In the genomic region with DNA sequence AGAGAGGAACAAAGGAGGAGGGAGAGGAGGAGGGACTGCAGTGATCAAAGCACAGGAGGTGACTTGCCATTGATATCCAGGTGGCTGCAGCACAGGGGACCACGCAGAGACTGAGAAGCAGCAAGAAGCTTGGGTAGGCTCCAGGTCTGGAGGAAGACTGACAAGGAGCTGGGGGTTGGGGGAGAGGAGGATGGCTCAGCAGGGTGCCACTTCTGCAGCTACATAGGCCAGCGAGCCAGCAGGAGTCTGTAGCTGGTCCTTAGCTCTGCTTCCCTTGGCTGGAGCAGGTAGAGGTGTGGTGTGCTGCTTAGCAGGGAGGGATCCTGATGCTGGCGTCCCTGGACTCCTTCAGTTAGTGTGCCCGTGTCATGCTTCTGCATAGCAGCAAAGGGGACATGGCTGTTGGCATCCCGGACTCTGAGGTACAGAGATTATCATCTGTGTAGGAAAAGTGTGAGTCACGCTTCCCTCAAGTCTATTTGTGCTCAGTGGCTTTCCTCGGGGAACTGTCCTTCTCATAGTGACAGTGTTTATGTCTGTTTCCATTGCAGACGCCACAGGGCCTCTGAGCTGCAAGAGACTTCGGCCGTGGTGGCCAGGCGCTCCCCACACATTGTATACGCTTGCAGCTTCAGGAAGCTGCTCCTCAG, we compare ENCODE assay signal across 10 mouse cellular contexts. TPM values are rescaled to one million over a fixed set of nuclear protein-coding genes. Genes with fewer than 3 reads are reported as not detected.
DNase-seq lines count a peak whose midpoint lies in the region; ATAC-seq and TF ChIP-seq lines count a peak whose summit lies in the region.
"Had no signal": no experiment of that assay in that cellular context is flagged by ENCODE, and none has a peak within 500 bp of the region (broad histone marks: within the 10 kb centered on the region; RNA-seq: fewer than 3 reads in every experiment).

No protein-coding gene starts in this region.

- WGBS in embryonic facial prominence, embryonic 12.5 days: 57% methylated on average over 12 of the region's 12 CpGs
- WGBS in limb, embryonic 10.5 days: 58% methylated on average over 12 of the region's 12 CpGs
- WGBS in midbrain, postnatal 0 days: 43% methylated on average over 12 of the region's 12 CpGs
- 82% methylated on average over 12 of the region's 12 CpGs for WGBS in thymus, adult 2 months

- no peak for TF ChIP-seq POLR2A in thymus, adult 2 months (IDR thresholded peaks at IDR 0.05; ENCODE audit: control insufficient read depth, extremely low read depth, insufficient read depth, low read length, poor library complexity)

- TF ChIP-seq CTCF in midbrain, postnatal 0 days (IDR thresholded peaks at IDR 0.05): no peak
- no peak for TF ChIP-seq CTCF in thymus, adult 2 months (IDR thresholded peaks at IDR 0.05; ENCODE audit: borderline replicate concordance, control insufficient read depth, extremely low read depth, insufficient read depth, low read length, poor library complexity)

- H3K4me1 ChIP-seq in embryonic facial prominence, embryonic 12.5 days: peaks cover 10% of the 10 kb centered on the region; the same call in 1 of the 2 replicates
- H3K4me1 ChIP-seq in limb, embryonic 10.5 days: peaks cover 22% of the 10 kb centered on the region
- peaks cover 6% of the 10 kb centered on the region; the same call in 1 of the 2 replicates for H3K4me1 ChIP-seq in midbrain, postnatal 0 days (ENCODE audit: insufficient read depth, low read length)
- H3K4me1 ChIP-seq in thymus, adult 2 months (replicated peaks; ENCODE audit: control insufficient read depth, insufficient read depth, low read length): no peaks in the 10 kb centered on the region

- no peak overlapping the region for H3K4me2 ChIP-seq in embryonic facial prominence, embryonic 12.5 days (replicated peaks)
- H3K4me2 ChIP-seq in midbrain, postnatal 0 days (ENCODE audit: low read depth, low read length, poor library complexity, severe bottlenecking): no peak overlapping the region

- no peaks in the 10 kb centered on the region for H3K9me3 ChIP-seq in embryonic facial prominence, embryonic 12.5 days
- H3K9me3 ChIP-seq in limb, embryonic 10.5 days (replicated peaks): no peaks in the 10 kb centered on the region
- no peaks in the 10 kb centered on the region for H3K9me3 ChIP-seq in midbrain, postnatal 0 days (ENCODE audit: low read length)

- H3K36me3 ChIP-seq in embryonic facial prominence, embryonic 12.5 days: no peaks in the 10 kb centered on the region
- no peaks in the 10 kb centered on the region for H3K36me3 ChIP-seq in limb, embryonic 10.5 days
- peaks cover 6% of the 10 kb centered on the region; the same call in 1 of the 2 replicates for H3K36me3 ChIP-seq in midbrain, postnatal 0 days (ENCODE audit: insufficient read depth, low read length)
- no peaks in the 10 kb centered on the region for H3K36me3 ChIP-seq in thymus, adult 2 months (ENCODE audit: control insufficient read depth, insufficient read depth, low read length)

- DNase-seq in frontal cortex, postnatal 36 days (ENCODE audit: low spot score in 2 of 2): peak; percentile 67 to 69
- no peak for DNase-seq in frontal cortex, postnatal 14 days (ENCODE audit: low spot score in 2 of 2)
- no peak for DNase-seq in limb, embryonic 10.5 days (ENCODE audit: low spot score)
- DNase-seq in midbrain, postnatal 0 days (ENCODE audit: low spot score): peak; percentile 35
- DNase-seq in thymus, adult 2 months: no peak
- no peak for DNase-seq in liver
- DNase-seq in kidney, adult 11 months: no peak

- no peak overlapping the region for H3K4me3 ChIP-seq in embryonic facial prominence, embryonic 12.5 days
- H3K4me3 ChIP-seq in limb, embryonic 10.5 days: no peak overlapping the region
- H3K4me3 ChIP-seq in midbrain, postnatal 0 days (ENCODE audit: low read depth, low read length): no peak overlapping the region
- no peak overlapping the region for H3K4me3 ChIP-seq in thymus, adult 2 months (ENCODE audit: control insufficient read depth, insufficient read depth, low read length)

- no peak overlapping the region for H3K27ac ChIP-seq in embryonic facial prominence, embryonic 12.5 days
- peak overlapping the region; percentile 61 for H3K27ac ChIP-seq in limb, embryonic 10.5 days
- peak overlapping the region; percentile 55 for H3K27ac ChIP-seq in midbrain, postnatal 0 days (ENCODE audit: low read depth, low read length)
- no peak overlapping the region for H3K27ac ChIP-seq in thymus, adult 2 months (ENCODE audit: control insufficient read depth, insufficient read depth, low read length)
- H3K27ac ChIP-seq: liver, embryonic 14.5 days had no signal

- H3K27me3 ChIP-seq in embryonic facial prominence, embryonic 12.5 days: no peaks in the 10 kb centered on the region
- peaks cover 19% of the 10 kb centered on the region for H3K27me3 ChIP-seq in limb, embryonic 10.5 days (ENCODE audit: low read depth, poor library complexity, severe bottlenecking)
- H3K27me3 ChIP-seq in midbrain, postnatal 0 days (ENCODE audit: insufficient read depth, low read length): no peaks in the 10 kb centered on the region
- no peaks in the 10 kb centered on the region for H3K27me3 ChIP-seq in thymus, adult 2 months (ENCODE audit: control insufficient read depth, insufficient read depth, low read length)

- H3K9ac ChIP-seq in embryonic facial prominence, embryonic 12.5 days: 0 out of 2 replicates have a peak overlapping the region, but pooled peaks have one; percentile 5
- H3K9ac ChIP-seq in midbrain, postnatal 0 days (replicated peaks; ENCODE audit: low read length, poor library complexity, severe bottlenecking): 0 out of 2 replicates have a peak overlapping the region, but pooled peaks have one; percentile 5
- H3K9ac ChIP-seq: liver, embryonic 14.5 days had no signal

- ATAC-seq in embryonic facial prominence, embryonic 12.5 days (ENCODE audit: insufficient number of reproducible peaks, insufficient read depth, low FRiP score, low TSS enrichment): 0 out of 2 replicates have a peak, but pooled peaks have one; percentile 23
- peak; percentile 62; the same call in 1 of the 2 replicates for ATAC-seq in midbrain, postnatal 0 days (ENCODE audit: low FRiP score)

RNA-seq across cellular contexts. Expression of a gene that starts 30.8 kb away (rescaled TPM):
- 5.9 and 6.5 TPM in 2 replicates for polyA plus RNA-seq in embryonic facial prominence, embryonic 12.5 days (2016; fragmentation: Nextera tagmentation; extraction: Ambion mirVana)
- polyA plus RNA-seq in limb, embryonic 10.5 days (2016; fragmentation: Nextera tagmentation; extraction: Ambion mirVana): 1.7 and 2.2 TPM in 2 replicates
- total RNA-seq in midbrain, postnatal 0 days (2014; rRNA removed): 69.7 and 71.1 TPM in 2 replicates
- polyA plus RNA-seq in midbrain, postnatal 0 days (2015; fragmentation: Nextera tagmentation; extraction: Ambion mirVana): 38.3 and 40.5 TPM in 2 replicates
- 4.9 and 8.6 TPM in 2 replicates for polyA plus RNA-seq in thymus, adult 2 months (2012; rRNA removed)

RNA-seq across cellular contexts. Expression of a gene that starts 32.5 kb away (rescaled TPM):
- 0.70 and 1.7 TPM in 2 replicates for polyA plus RNA-seq in embryonic facial prominence, embryonic 12.5 days (2016; fragmentation: Nextera tagmentation; extraction: Ambion mirVana)
- 0.16 TPM in 1 of 2 replicates, not detected in the other for polyA plus RNA-seq in limb, embryonic 10.5 days (2016; fragmentation: Nextera tagmentation; extraction: Ambion mirVana)
- 1.0 and 2.0 TPM in 2 replicates for total RNA-seq in midbrain, postnatal 0 days (2014; rRNA removed)
- polyA plus RNA-seq in midbrain, postnatal 0 days (2015; fragmentation: Nextera tagmentation; extraction: Ambion mirVana): 1.7 and 2.4 TPM in 2 replicates
- polyA plus RNA-seq in thymus, adult 2 months (2012; rRNA removed): 0.39 TPM in 1 of 2 replicates, not detected in the other
- polyA plus RNA-seq: heart, embryonic 14.5 days; liver, embryonic 14.5 days had no signal

RNA-seq across cellular contexts. Expression of a gene that starts 43.5 kb away (rescaled TPM):
- 34.7 and 38.9 TPM in 2 replicates for polyA plus RNA-seq in embryonic facial prominence, embryonic 12.5 days (2016; fragmentation: Nextera tagmentation; extraction: Ambion mirVana)
- 32.4 and 34.8 TPM in 2 replicates for polyA plus RNA-seq in limb, embryonic 10.5 days (2016; fragmentation: Nextera tagmentation; extraction: Ambion mirVana)
- total RNA-seq in midbrain, postnatal 0 days (2014; rRNA removed): 34.1 and 40.8 TPM in 2 replicates
- polyA plus RNA-seq in midbrain, postnatal 0 days (2015; fragmentation: Nextera tagmentation; extraction: Ambion mirVana): 23.9 and 24.6 TPM in 2 replicates
- polyA plus RNA-seq in thymus, adult 2 months (2012; rRNA removed): 93.4 and 94.2 TPM in 2 replicates

Comparison
In these comparisons a context has a peak if more than half of its experiments do, and no peak if none do; other contexts are left out.
1. DNase-seq: peak in frontal cortex, postnatal 36 days (2 of 2) and midbrain, postnatal 0 days (single experiment); none in frontal cortex, postnatal 14 days (0 of 2), limb, embryonic 10.5 days (single experiment), thymus, adult 2 months (single experiment), liver (single experiment) and kidney, adult 11 months (single experiment).
2. H3K27ac ChIP-seq: peak in limb, embryonic 10.5 days (single experiment) and midbrain, postnatal 0 days (single experiment); none in embryonic facial prominence, embryonic 12.5 days (single experiment) and thymus, adult 2 months (single experiment).